Mouse (Mus musculus) heart, postnatal 0 days (tissue): ENCODE results near the gene Olfr1410.

Experiments used
- CTCF ChIP-seq: IDR thresholded peaks from 2 replicates; pipeline ENCODE4 v1.5.1; 2016; ENCODE audit warnings: antibody characterized with exemption, control low read depth, low read depth
- EP300 ChIP-seq: IDR thresholded peaks from 2 replicates; pipeline ENCODE4 v1.6.1; 2016; ENCODE audit warnings: antibody characterized with exemption, low read depth

- TF ChIP-seq CTCF (no peak), EP300 (no peak)
Measured at GRCm38 (mm10) chr1:92646111-92646510, 40.5 kb downstream of the Olfr1410 start.
